Mouse (Mus musculus) midbrain, embryonic 15.5 days (tissue): ENCODE results near the gene Slco2b1. TPM values are rescaled to one million over a fixed set of nuclear protein-coding genes. Genes with fewer than 3 reads are reported as not detected.
A peak's percentile ranks its signal among the peaks of the same experiment; 100 is the strongest.

ENCODE experiments used
- ATAC-seq: fragments of 200-750 bp; cut with Nextera tagmentation; replicated peaks from 2 replicates; pipeline ENCODE4 v1.8.0; 2017; ENCODE audit warnings: moderate TSS enrichment
- H3K27ac ChIP-seq: fragments of 300-500 bp; sonication (generic); 2 replicates; pipeline ENCODE4 v1.5.1; 2015; ENCODE audit warnings: mild to moderate bottlenecking, inconsistent platforms
- H3K27me3 ChIP-seq: fragments of 300-500 bp; sonication (generic); replicated peaks from 2 replicates; pipeline ENCODE4 v1.6.1; 2015; ENCODE audit warnings: inconsistent platforms
- H3K36me3 ChIP-seq: fragments of 300-500 bp; sonication (generic); replicated peaks from 2 replicates; pipeline ENCODE4 v1.6.1; 2015; ENCODE audit warnings: inconsistent platforms
- H3K4me1 ChIP-seq: fragments of 300-500 bp; sonication (generic); 2 replicates; pipeline ENCODE4 v1.6.1; 2015; ENCODE audit warnings: inconsistent platforms
- H3K4me2 ChIP-seq: fragments of 300-500 bp; sonication (generic); 2 replicates; pipeline ENCODE4 v1.6.1; 2015; ENCODE audit warnings: inconsistent platforms, mild to moderate bottlenecking, moderate library complexity
- H3K4me3 ChIP-seq: fragments of 300-500 bp; sonication (generic); 2 replicates; pipeline ENCODE4 v1.5.1; 2015; ENCODE audit warnings: mild to moderate bottlenecking, inconsistent platforms
- H3K9ac ChIP-seq: fragments of 300-500 bp; sonication (generic); 2 replicates; pipeline ENCODE4 v1.6.1; 2015; ENCODE audit warnings: mild to moderate bottlenecking, inconsistent platforms
- H3K9me3 ChIP-seq: fragments of 300-500 bp; sonication (generic); 2 replicates; pipeline ENCODE4 v1.6.1; 2016; ENCODE audit warnings: inconsistent platforms
- WGBS: fragments of 180-500 bp; shearing (Covaris S2); methylation state at CpG from one replicate; pipeline ENCODE4 v1.1.7; 2015; ENCODE audit warnings: mixed read lengths; 5-methylcytosine and 5-hydroxymethylcytosine counted together
- polyA plus RNA-seq: library from polyadenylated mRNA; unstranded; fragments of >200 nt; fragmentation: Nextera tagmentation; extraction: Ambion mirVana; gene quantifications from 2 replicates; pipeline ENCODE4 v1.2.1, GENCODE M21; 2015

Gene Slco2b1
- polyA plus RNA-seq, 1 experiment from 2014 or later: 6.0 TPM

DNA sequence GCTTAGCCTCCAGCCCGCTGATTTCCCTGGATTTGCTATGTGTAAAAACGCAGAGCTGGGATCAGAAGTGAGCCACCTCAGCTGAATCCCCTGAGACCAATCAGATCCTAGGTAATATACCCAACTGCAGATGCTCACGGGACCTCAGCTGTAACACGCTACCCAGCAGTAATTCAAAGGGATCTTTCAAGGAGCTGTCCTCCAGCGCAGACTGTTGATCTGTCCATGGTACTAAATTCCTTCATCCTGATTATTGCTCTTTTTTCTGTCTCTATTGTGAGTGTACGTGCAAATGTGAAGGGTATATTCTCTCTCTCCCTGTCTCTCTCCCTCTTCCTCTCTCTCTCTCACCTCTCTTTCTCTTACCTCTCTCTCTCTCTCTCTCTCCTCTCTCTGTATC, 78.9 kb downstream of the Slco2b1 start:
- WGBS: 12% methylated on average over 6 of the region's 6 CpGs
- Histone ChIP-seq H3K27me3 (peaks cover 16% of the 10 kb centered on the region), H3K4me2 (no peak overlapping the region), H3K4me3 (no peak overlapping the region), H3K9me3 (no peaks in the 10 kb centered on the region), H3K27ac (no peak overlapping the region), H3K36me3 (no peaks in the 10 kb centered on the region), H3K9ac (no peak overlapping the region), H3K4me1 (peaks cover 3% of the 10 kb centered on the region)
- no peak for ATAC-seq

DNA sequence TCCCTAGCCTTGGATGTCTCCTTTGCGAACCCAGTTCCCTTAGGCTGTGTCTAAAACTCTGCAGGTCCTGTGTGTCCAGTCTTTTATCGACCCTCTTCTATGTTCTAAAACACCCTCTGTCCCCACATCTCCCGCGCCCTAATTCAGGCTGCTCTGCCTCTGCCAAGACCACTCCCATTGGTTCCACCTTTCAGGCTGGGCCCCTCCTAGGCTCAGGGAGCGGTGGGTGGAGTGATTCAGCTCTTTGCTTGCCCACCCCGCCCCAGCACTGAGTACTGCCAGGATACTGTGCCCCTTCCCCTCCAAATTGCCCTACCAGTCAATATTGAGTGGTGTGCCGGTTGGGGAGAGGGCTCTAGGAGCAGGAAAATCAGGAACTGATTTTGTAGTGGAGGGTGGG, 83.8 kb downstream of the Slco2b1 start:
- Histone ChIP-seq H3K27me3 (peaks cover 45% of the 10 kb centered on the region), H3K4me3 (peak overlapping the region; percentile 61; the same call in 1 of the 2 replicates)
- 10% methylated on average over 7 of the region's 7 CpGs for WGBS

DNA sequence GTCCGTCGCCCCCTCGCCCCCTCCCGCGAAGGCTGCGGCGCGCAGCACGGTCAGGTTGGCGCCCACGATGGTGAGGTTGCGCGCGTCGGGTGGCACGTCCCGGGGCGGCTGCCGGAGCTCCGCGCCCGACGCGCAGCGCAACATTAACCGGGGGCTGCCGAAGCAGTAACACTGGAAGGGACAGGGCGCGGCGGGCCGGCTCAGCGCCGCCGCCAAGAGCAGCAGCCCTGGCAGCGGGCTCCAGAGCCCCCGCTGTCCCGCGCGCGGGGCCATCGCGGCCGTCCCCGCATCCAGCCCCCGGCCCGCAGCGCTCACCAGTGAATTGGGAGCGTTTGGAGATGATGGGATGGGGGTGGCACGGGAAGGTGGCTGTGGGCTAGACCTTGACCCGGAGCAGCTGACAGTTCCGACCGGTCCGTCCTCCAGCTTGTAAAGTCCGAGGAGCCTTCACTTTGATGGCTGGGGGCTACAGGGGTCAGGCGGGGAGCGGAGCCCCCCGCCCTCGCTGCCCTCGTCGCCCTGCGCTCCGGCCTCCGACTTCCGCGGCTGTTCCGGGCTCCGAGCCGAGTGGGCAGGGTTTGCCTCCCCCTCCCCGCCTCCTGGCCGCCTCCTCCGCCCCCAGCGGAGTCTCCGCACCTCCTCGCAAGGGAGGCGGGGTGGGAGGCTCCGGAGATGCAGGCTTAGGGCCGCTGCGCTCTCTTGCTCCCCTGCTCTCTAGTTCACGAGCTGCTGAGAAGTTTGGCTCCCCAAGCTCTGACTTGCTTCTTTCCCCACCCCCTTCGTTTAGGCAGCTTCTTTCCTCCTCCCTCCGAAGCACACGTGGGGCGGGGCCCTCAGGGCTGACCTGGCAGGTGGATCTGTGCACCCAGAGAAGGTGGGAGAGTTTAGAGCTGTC, 84.5 kb downstream of the Slco2b1 start, which contains the start of gene Tpbgl:
Tpbgl (minus strand) TSS at position 728 of the 895 bp plus-strand sequence.
- WGBS: under 1% methylated on average over 72 of the region's 83 CpGs
- H3K9ac ChIP-seq: peak within 1 kb of the TSS; percentile 56
- ATAC-seq: peak; percentile 27
- H3K36me3 ChIP-seq: no peaks in the 10 kb centered on the region
- peak within 1 kb of the TSS; percentile 91 for H3K4me2 ChIP-seq
- H3K27me3 ChIP-seq: peaks cover 45% of the 10 kb centered on the region
- H3K4me3 ChIP-seq: peak within 1 kb of the TSS; percentile 61
- no peak within 1 kb of the TSS; the same call in 1 of the 2 replicates for H3K27ac ChIP-seq
- H3K9me3 ChIP-seq: no peaks in the 10 kb centered on the region
- H3K4me1 ChIP-seq: peaks cover 22% of the 10 kb centered on the region

More for the DNA sequence above, 83.8 kb downstream of the Slco2b1 start:
- ATAC-seq: no peak
- Histone ChIP-seq H3K9me3 (no peaks in the 10 kb centered on the region), H3K4me1 (peaks cover 22% of the 10 kb centered on the region), H3K4me2 (peak overlapping the region; percentile 91), H3K36me3 (no peaks in the 10 kb centered on the region), H3K27ac (no peak overlapping the region), H3K9ac (no peak overlapping the region)

DNA sequence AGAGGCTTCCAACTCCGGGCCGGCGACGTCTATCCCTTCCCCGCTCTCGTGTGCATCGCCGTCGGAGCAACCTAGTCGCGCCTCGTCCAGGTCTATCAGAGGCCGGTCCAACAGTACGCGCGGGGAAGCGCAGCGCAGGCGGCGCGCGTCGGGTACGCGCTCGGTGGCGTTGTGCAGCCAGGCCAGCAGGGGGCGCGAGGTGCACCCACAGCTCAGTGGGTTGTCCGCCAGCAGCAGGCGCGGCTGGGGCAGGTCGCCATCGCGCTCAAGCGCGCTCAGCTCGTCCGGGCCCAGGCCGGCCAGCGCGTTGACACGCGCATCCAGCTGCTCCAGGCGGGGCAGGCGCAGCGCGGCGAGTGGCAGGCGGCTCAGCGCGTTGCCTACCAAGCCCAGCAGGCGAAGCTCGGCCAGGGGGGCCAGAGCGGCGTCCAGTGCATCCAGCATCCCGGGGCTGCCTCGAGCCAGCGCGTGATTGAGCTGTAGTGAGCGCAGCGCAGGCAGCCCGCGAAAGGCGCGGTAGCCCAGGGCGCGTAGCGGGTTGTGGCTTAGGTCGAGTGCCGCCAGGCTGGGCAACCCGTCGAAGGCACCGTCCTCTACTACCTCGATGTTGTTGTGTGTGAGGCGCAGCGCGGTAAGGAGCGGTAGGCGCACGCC, 85.3 kb downstream of the Slco2b1 start:
- under 1% methylated on average over 81 of the region's 81 CpGs for WGBS
- Histone ChIP-seq H3K36me3 (no peaks in the 10 kb centered on the region), H3K27ac (no peak overlapping the region; the same call in 1 of the 2 replicates)

DNA sequence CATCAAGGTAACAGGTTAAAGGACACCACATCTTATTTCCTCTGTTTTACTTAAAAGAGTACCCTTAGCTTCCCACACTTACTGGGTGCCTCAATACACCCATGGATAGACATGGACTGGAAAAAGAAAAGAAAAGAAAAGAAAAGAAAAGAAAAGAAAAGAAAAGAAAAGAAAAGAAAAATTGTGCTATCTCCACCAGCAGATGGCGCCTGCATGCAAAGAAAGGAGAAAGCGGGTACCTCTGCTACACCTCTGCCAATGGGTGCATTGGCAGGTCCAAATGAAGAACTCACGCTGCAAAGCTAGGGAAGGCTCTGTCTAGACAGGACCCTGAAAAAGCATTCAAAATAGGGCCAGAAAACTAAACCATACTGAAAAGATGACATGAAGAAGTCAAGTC, 92.3 kb downstream of the Slco2b1 start:
- H3K4me2 ChIP-seq: no peak overlapping the region
- H3K27me3 ChIP-seq: peaks cover 3% of the 10 kb centered on the region; the same call in 1 of the 2 replicates
- H3K36me3 ChIP-seq: no peaks in the 10 kb centered on the region
- 8% methylated on average over 3 of the region's 3 CpGs for WGBS
- H3K4me3 ChIP-seq: no peak overlapping the region
- H3K9me3 ChIP-seq: no peaks in the 10 kb centered on the region
- ATAC-seq: no peak; the same call in 1 of the 2 replicates
- H3K27ac ChIP-seq: no peak overlapping the region
- H3K4me1 ChIP-seq: no peaks in the 10 kb centered on the region
- no peak overlapping the region for H3K9ac ChIP-seq

More for the DNA sequence above, 85.3 kb downstream of the Slco2b1 start:
- no peaks in the 10 kb centered on the region for H3K9me3 ChIP-seq
- peaks cover 45% of the 10 kb centered on the region for H3K27me3 ChIP-seq
- peak overlapping the region; percentile 56 for H3K9ac ChIP-seq
- H3K4me1 ChIP-seq: peaks cover 22% of the 10 kb centered on the region
- peak overlapping the region; percentile 91 for H3K4me2 ChIP-seq
- peak overlapping the region; percentile 61 for H3K4me3 ChIP-seq
- ATAC-seq: peak; percentile 90

DNA sequence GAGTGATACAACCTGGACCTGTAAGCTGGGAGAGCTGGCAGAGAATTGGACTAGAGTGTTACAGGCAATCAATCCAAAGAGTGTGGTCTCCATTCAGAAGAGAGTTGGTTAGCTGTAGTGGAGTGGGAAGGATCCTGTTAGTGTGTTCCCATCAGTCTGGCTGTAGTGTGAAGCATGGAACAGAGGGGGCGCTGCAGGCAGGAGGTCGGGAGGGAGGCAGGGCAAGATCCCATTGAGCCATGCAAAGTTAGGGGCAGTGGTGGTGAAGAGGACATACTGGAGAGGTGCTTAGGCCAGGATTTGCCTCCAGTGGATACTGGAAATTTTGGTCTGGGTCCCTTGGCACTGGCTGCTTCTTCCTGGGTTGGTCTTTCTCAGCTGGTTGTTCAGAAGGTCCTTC, 92.9 kb downstream of the Slco2b1 start:
- Histone ChIP-seq H3K4me2 (no peak overlapping the region), H3K9me3 (no peaks in the 10 kb centered on the region)
- WGBS: 56% methylated on average over 2 of the region's 2 CpGs

More for the DNA sequence above, 92.9 kb downstream of the Slco2b1 start:
- Histone ChIP-seq H3K27me3 (no peaks in the 10 kb centered on the region), H3K4me1 (no peaks in the 10 kb centered on the region), H3K27ac (no peak overlapping the region), H3K36me3 (no peaks in the 10 kb centered on the region), H3K9ac (no peak overlapping the region), H3K4me3 (no peak overlapping the region)
- ATAC-seq: no peak

Other genes with a start within 250 kb of the Slco2b1 start
- gene Klhl35, start 245.3 kb downstream of the Slco2b1 start, polyA plus RNA-seq: 7.1 and 7.5 TPM in 2 replicates
- gene Rps3, start 227.6 kb downstream of the Slco2b1 start, polyA plus RNA-seq: 382 and 405 TPM in 2 replicates
- 20.1 and 20.3 TPM in 2 replicates for gene Arrb1, start 175.9 kb downstream of the Slco2b1 start, polyA plus RNA-seq
- gene Tpbgl, start 84.2 kb downstream of the Slco2b1 start, polyA plus RNA-seq: 1.1 and 1.4 TPM in 2 replicates
- gene Olfr520, start 18.9 kb upstream of the Slco2b1 start, polyA plus RNA-seq: not detected in 2 replicates
- gene Olfr521, start 52.2 kb upstream of the Slco2b1 start, polyA plus RNA-seq: not detected in 2 replicates
- 1.7 and 2.0 TPM in 2 replicates for gene Neu3, start 117.1 kb upstream of the Slco2b1 start, polyA plus RNA-seq
- gene Xrra1, start 147.8 kb upstream of the Slco2b1 start, polyA plus RNA-seq: 1.0 and 1.1 TPM in 2 replicates
- gene Spcs2, start 152.1 kb upstream of the Slco2b1 start, polyA plus RNA-seq: 262 and 264 TPM in 2 replicates